Comparison of ENCODE assay signal across 18 mouse cellular contexts in genomic region chr12:9237538-9237937, GRCm38 (mm10).
DNase-seq lines count a peak whose midpoint lies in the region; ATAC-seq lines count a peak whose summit lies in the region.
"Had no signal": no experiment of that assay in that cellular context is flagged by ENCODE, and none has a peak within 500 bp of the region (broad histone marks: within the 10 kb centered on the region; RNA-seq: fewer than 3 reads in every experiment).

No protein-coding gene starts in this region.

- no peaks in the 10 kb centered on the region for H3K27me3 ChIP-seq in lung, embryonic 15.5 days
- H3K27me3 ChIP-seq: embryonic facial prominence, embryonic 13.5 days; midbrain, embryonic 13.5 days; Patski had no signal

- no peaks in the 10 kb centered on the region for H3K9me3 ChIP-seq in lung, embryonic 15.5 days
- H3K9me3 ChIP-seq: embryonic facial prominence, embryonic 13.5 days; forebrain, embryonic 10.5 days; hindbrain, embryonic 10.5 days; midbrain, embryonic 13.5 days had no signal

- no peak overlapping the region for H3K27ac ChIP-seq in lung, embryonic 15.5 days
- H3K27ac ChIP-seq: embryonic facial prominence, embryonic 13.5 days; forebrain, embryonic 10.5 days; hindbrain, embryonic 10.5 days; liver, embryonic 14.5 days; midbrain, embryonic 13.5 days had no signal

- no peak overlapping the region for H3K4me3 ChIP-seq in lung, embryonic 15.5 days
- H3K4me3 ChIP-seq: embryonic facial prominence, embryonic 13.5 days; forebrain, embryonic 10.5 days; hindbrain, embryonic 10.5 days; midbrain, embryonic 13.5 days; myocyte had no signal

- H3K36me3 ChIP-seq in lung, embryonic 15.5 days: no peaks in the 10 kb centered on the region
- H3K36me3 ChIP-seq: embryonic facial prominence, embryonic 13.5 days; forebrain, embryonic 10.5 days; hindbrain, embryonic 10.5 days; midbrain, embryonic 13.5 days had no signal

- intact Hi-C loops in heart, postnatal 25 days (cut with DNase I): no loop called here

- ATAC-seq in lung, embryonic 15.5 days (ENCODE audit: borderline replicate concordance, extremely low read depth, low FRiP score, low TSS enrichment): 0 out of 2 replicates have a peak, but pooled peaks have one; percentile 11
- ATAC-seq in activated CD4-positive, CD25-positive, alpha-beta regulatory T cell, adult 4 months: no peak
- ATAC-seq: midbrain, embryonic 13.5 days; Patski had no signal

- peak; percentile 28 to 33 for DNase-seq in heart, adult 9 months (ENCODE audit: low spot score in 2 of 2)
- DNase-seq in heart, adult 8-10 months (ENCODE audit: low spot score): no peak
- DNase-seq in heart, postnatal 25 days (ENCODE audit: low spot score): peak; percentile 6
- no peak for DNase-seq in cerebellum, postnatal 14 days
- DNase-seq in right cerebral cortex, postnatal 25 days: no peak
- DNase-seq: cerebellum, adult 9-10 months; gastrocnemius, postnatal 14 days; right cerebral cortex, postnatal 4 days; thymus, postnatal 25 days had no signal

- no peaks in the 10 kb centered on the region for H3K4me1 ChIP-seq in lung, embryonic 15.5 days
- H3K4me1 ChIP-seq: embryonic facial prominence, embryonic 13.5 days; forebrain, embryonic 10.5 days; hindbrain, embryonic 10.5 days; midbrain, embryonic 13.5 days had no signal

- WGBS in lung, embryonic 15.5 days: 32% methylated on average over 6 of the region's 6 CpGs

- no peak overlapping the region for H3K9ac ChIP-seq in lung, embryonic 15.5 days
- H3K9ac ChIP-seq: embryonic facial prominence, embryonic 13.5 days; liver, embryonic 14.5 days; midbrain, embryonic 13.5 days had no signal

- no peak overlapping the region for H3K4me2 ChIP-seq in lung, embryonic 15.5 days
- H3K4me2 ChIP-seq: embryonic facial prominence, embryonic 13.5 days; midbrain, embryonic 13.5 days had no signal

Comparison
In these comparisons a context has a peak if more than half of its experiments do, and no peak if none do; other contexts are left out.
1. DNase-seq: peak in heart, adult 9 months (2 of 2) and heart, postnatal 25 days (single experiment); none in heart, adult 8-10 months (single experiment), cerebellum, postnatal 14 days (0 of 2) and right cerebral cortex, postnatal 25 days (single experiment).